Mouse (Mus musculus) intestine, postnatal 0 days (tissue): Measurements from ENCODE around the gene Mgat4e. TPM values are rescaled to one million over a fixed set of nuclear protein-coding genes. Genes with fewer than 3 reads are reported as not detected.
A peak's percentile ranks its signal among the peaks of the same experiment; 100 is the strongest.

Source experiments
- ATAC-seq: fragments of 200-750 bp; cut with Nextera tagmentation; 2 replicates; pipeline ENCODE4 v1.8.0; 2017; ENCODE audit warnings: mild to moderate bottlenecking, moderate TSS enrichment, moderate library complexity
- H3K27ac ChIP-seq: fragments of 300-500 bp; sonication (generic); 2 replicates; pipeline ENCODE4 v1.5.1; 2014; ENCODE audit warnings: mild to moderate bottlenecking, low read depth, low read length, moderate library complexity
- H3K27me3 ChIP-seq: fragments of 300-500 bp; sonication (generic); replicated peaks from 2 replicates; pipeline ENCODE4 v1.6.1; 2014; ENCODE audit warnings: low read length, mixed read lengths; ENCODE audit not compliant: control insufficient read depth, insufficient read depth
- H3K36me3 ChIP-seq: fragments of 300-500 bp; sonication (generic); 2 replicates; pipeline ENCODE4 v1.6.1; 2014; ENCODE audit warnings: mild to moderate bottlenecking, moderate library complexity; ENCODE audit not compliant: control insufficient read depth, insufficient read depth
- H3K4me1 ChIP-seq: fragments of 300-500 bp; sonication (generic); replicated peaks from 2 replicates; pipeline ENCODE4 v1.6.1; 2014; ENCODE audit warnings: antibody characterized with exemption, low read length, mixed read lengths; ENCODE audit not compliant: control insufficient read depth, insufficient read depth
- H3K4me2 ChIP-seq: fragments of 300-500 bp; sonication (generic); replicated peaks from 2 replicates; pipeline ENCODE4 v1.6.1; 2014; ENCODE audit warnings: low read depth, mild to moderate bottlenecking, moderate library complexity
- H3K4me3 ChIP-seq: fragments of 300-500 bp; sonication (generic); 2 replicates; pipeline ENCODE4 v1.5.1; 2014; ENCODE audit warnings: low read depth, low read length
- H3K9ac ChIP-seq: fragments of 300-500 bp; sonication (generic); 2 replicates; pipeline ENCODE4 v1.6.1; 2014; ENCODE audit warnings: mild to moderate bottlenecking, low read depth, low read length
- H3K9me3 ChIP-seq: fragments of 300-500 bp; sonication (generic); 2 replicates; pipeline ENCODE4 v1.6.1; 2016; ENCODE audit warnings: mixed run types; ENCODE audit not compliant: control insufficient read depth
- CTCF ChIP-seq: sonication (generic); IDR thresholded peaks from 2 replicates; pipeline ENCODE4 v1.5.1; 2016; ENCODE audit warnings: low read depth, mild to moderate bottlenecking, control low read depth, antibody characterized with exemption, moderate library complexity
- WGBS: fragments of 180-500 bp; shearing (Covaris S2); extraction: QIAGEN DNeasy Blood & Tissue Kit; methylation state at CpG from one replicate; pipeline ENCODE4 v1.1.7; 2014; 5-methylcytosine and 5-hydroxymethylcytosine counted together
- polyA plus RNA-seq: library from polyadenylated mRNA; unstranded; fragments of >200 nt; fragmentation: Nextera tagmentation; extraction: Ambion mirVana; gene quantifications from 2 replicates; pipeline ENCODE4 v1.2.1, GENCODE M21; 2015

Mgat4e gene
- polyA plus RNA-seq, 1 experiment from 2014 or later: not detected

DNA sequence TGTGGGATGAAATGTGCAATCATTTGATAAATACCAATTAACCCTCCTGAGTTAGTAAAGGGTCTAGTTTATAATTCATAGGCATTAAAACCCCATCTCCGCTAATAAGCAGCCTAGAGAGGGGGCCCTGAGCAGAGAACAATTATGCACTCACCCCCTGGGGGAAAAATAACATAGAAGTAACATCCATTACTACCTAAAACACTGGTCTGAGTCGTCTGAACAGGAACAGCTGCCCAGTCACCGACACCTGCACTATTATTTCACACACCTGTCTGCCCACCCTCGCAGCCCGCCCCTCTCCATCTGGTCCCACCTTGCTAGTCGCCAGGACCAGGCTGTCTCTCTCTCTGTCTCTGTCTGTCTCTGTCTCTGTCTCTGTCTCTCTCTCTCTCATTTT, 36.9 kb downstream of the Mgat4e start:
- H3K4me3 ChIP-seq: no peak overlapping the region
- ATAC-seq: no peak

DNA sequence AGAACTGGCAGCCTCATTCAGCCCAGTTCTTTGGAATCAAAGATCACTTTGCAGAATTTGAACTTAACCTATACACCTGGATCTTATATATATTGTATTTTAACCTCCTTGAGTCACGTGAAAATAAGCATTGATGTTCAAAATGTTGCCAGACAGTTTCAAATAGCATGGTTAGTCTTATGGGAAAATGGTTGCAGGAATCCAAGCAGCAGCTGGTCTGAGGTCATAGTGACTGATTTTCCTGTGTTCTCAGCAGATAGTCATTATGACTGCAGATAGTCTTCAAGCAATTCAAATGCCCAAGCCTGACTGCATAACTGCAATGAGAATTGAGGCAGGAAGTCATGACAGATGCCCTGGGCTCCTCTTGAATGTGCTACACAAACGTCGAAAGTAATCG, 37.3 kb downstream of the Mgat4e start:
- Histone ChIP-seq H3K27me3 (no peaks in the 10 kb centered on the region), H3K36me3 (peaks cover 13% of the 10 kb centered on the region; the same call in 1 of the 2 replicates)
- no peak for ATAC-seq

More for the DNA sequence above, 36.9 kb downstream of the Mgat4e start:
- no peak overlapping the region for H3K9ac ChIP-seq
- 67% methylated on average over 6 of the region's 6 CpGs for WGBS
- H3K4me2 ChIP-seq: peak overlapping the region; percentile 96; the same call in 1 of the 2 replicates
- H3K4me1 ChIP-seq: no peaks in the 10 kb centered on the region; the same call in 1 of the 2 replicates
- no peak for TF ChIP-seq CTCF
- no peaks in the 10 kb centered on the region for H3K9me3 ChIP-seq
- no peaks in the 10 kb centered on the region for H3K27me3 ChIP-seq
- H3K27ac ChIP-seq: no peak overlapping the region
- H3K36me3 ChIP-seq: peaks cover 9% of the 10 kb centered on the region; the same call in 1 of the 2 replicates

DNA sequence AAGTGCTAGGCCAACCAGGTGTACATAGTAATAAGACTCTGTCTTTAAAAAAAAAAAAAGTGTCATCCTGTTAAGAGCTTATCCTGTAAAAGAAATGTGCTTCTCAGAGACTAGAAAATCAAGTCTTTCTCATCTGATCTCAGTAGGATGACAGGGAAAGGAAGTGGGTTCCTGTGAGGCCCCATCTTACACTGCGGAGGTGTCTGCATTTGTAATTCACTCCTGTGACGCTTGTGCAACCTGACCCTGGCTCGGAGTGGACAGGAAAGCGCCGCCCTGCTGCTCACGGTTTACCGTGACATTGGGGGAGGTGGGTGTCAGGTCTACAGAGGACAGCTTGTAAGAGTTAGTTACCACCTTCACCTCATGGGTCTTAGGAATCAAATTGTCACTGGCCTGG, 39.5 kb downstream of the Mgat4e start:
- WGBS: 63% methylated on average over 7 of the region's 7 CpGs
- Histone ChIP-seq H3K27ac (no peak overlapping the region), H3K9ac (no peak overlapping the region), H3K9me3 (no peaks in the 10 kb centered on the region), H3K4me1 (no peaks in the 10 kb centered on the region; the same call in 1 of the 2 replicates), H3K4me3 (no peak overlapping the region), H3K4me2 (no peak overlapping the region), H3K36me3 (peaks cover 30% of the 10 kb centered on the region), H3K27me3 (no peaks in the 10 kb centered on the region)
- no peak for TF ChIP-seq CTCF
- ATAC-seq: no peak

More for the DNA sequence above, 37.3 kb downstream of the Mgat4e start:
- no peak for TF ChIP-seq CTCF
- Histone ChIP-seq H3K27ac (no peak overlapping the region), H3K4me2 (no peak overlapping the region), H3K4me3 (no peak overlapping the region), H3K4me1 (no peaks in the 10 kb centered on the region; the same call in 1 of the 2 replicates), H3K9ac (no peak overlapping the region), H3K9me3 (no peaks in the 10 kb centered on the region)
- WGBS: 67% methylated on average over 4 of the region's 4 CpGs

DNA sequence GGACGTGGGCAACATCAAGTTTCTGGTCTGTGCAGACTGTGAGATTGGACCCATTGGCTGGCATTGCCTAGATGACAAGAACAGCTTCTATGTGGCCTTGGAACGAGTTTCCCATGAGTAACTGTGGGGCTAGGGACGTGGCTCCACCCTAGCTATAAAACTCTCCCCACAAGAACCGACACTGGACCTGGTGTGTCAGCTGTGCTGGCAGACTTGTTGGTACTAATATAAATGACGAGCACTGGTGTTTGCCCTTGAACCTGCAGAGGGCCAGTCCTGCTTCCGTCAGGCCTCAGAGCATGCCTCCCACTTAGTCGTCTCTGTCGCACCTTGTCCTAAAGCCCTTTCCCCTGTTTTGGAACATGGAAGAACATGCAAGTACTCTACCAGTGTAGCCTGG, 43.3 kb downstream of the Mgat4e start:
- no peak overlapping the region for H3K4me3 ChIP-seq
- H3K9me3 ChIP-seq: no peaks in the 10 kb centered on the region
- H3K27ac ChIP-seq: no peak overlapping the region
- ATAC-seq: no peak
- H3K4me1 ChIP-seq: no peaks in the 10 kb centered on the region
- H3K36me3 ChIP-seq: peaks cover 35% of the 10 kb centered on the region
- TF ChIP-seq CTCF: no peak
- H3K9ac ChIP-seq: no peak overlapping the region
- no peaks in the 10 kb centered on the region for H3K27me3 ChIP-seq
- WGBS: 79% methylated on average over 8 of the region's 8 CpGs
- no peak overlapping the region for H3K4me2 ChIP-seq

DNA sequence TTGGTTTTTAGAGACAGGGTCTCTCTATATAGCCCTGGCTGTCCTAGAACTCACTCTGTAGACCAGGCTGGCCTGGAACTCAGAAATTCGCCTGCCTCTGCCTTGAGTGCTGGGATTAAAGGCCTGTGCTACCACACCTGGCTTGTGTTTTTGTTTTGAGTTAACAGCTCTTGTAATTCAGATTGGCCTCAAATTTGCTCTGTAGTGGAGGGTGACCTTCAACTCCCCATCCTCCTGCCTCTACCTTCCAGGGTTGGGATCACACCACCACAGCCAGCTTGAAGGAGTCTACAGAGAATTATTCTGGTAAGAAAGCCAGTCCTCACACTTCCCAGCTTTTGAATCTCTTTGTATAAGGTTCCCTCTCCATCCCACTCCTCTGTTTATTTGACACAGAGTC, 48.6 kb downstream of the Mgat4e start:
- no peaks in the 10 kb centered on the region for H3K4me1 ChIP-seq
- no peak overlapping the region for H3K9ac ChIP-seq
- no peak for ATAC-seq
- H3K4me2 ChIP-seq: no peak overlapping the region
- WGBS: 84% methylated on average over 1 of the region's 1 CpGs
- no peaks in the 10 kb centered on the region for H3K27me3 ChIP-seq
- TF ChIP-seq CTCF: no peak
- no peak overlapping the region for H3K27ac ChIP-seq
- peaks cover 18% of the 10 kb centered on the region for H3K36me3 ChIP-seq
- no peaks in the 10 kb centered on the region for H3K9me3 ChIP-seq
- H3K4me3 ChIP-seq: no peak overlapping the region

DNA sequence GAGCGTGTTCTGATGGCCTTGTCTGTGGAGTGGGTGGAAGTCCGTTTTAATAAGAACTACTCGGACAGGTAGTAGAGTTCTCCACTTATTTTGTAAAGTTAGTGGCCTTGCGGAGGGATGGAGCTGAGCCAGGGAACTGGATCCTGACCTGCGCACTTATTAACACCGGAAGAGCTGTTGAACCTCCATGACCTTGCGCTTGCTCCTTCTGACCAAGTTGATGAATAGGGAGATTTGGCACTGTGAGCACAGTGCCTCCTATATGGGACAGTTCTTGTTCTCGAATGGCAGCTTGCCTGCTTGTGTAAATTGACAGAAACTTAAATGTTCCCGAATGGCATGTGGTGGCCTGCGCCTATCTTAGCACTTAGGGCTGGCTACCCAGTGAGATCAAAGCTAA, 53.5 kb downstream of the Mgat4e start:
- H3K9me3 ChIP-seq: no peaks in the 10 kb centered on the region
- peak overlapping the region; percentile 72 for H3K4me2 ChIP-seq
- 78% methylated on average over 10 of the region's 10 CpGs for WGBS
- peaks cover 7% of the 10 kb centered on the region; the same call in 1 of the 2 replicates for H3K36me3 ChIP-seq
- ATAC-seq: no peak
- H3K27ac ChIP-seq: no peak overlapping the region
- H3K9ac ChIP-seq: no peak overlapping the region
- H3K4me1 ChIP-seq: no peaks in the 10 kb centered on the region
- H3K27me3 ChIP-seq: no peaks in the 10 kb centered on the region
- H3K4me3 ChIP-seq: no peak overlapping the region
- TF ChIP-seq CTCF: no peak

DNA sequence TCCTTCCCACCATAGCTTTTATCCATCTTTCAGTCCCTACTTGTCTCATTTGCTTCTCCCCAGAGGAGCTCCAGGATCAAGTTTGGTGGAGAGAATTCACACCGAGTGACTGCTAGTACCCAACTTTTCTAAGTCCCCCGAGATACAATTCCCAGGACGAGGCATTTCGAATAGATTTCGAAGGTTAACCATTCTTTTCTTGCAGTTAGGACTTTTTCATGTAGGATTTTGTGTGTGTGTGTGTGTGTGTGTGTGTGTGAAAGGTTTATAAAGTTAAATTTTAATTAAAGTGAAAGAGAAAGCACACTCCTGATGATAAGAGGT, 54.3 kb downstream of the Mgat4e start:
- no peak for TF ChIP-seq CTCF
- peak overlapping the region; percentile 72 for H3K9ac ChIP-seq

More for the DNA sequence above, 54.3 kb downstream of the Mgat4e start:
- Histone ChIP-seq H3K4me2 (peak overlapping the region; percentile 72), H3K4me1 (no peaks in the 10 kb centered on the region), H3K27ac (peak overlapping the region; percentile 88), H3K36me3 (peaks cover 10% of the 10 kb centered on the region; the same call in 1 of the 2 replicates), H3K4me3 (peak overlapping the region; percentile 86), H3K27me3 (no peaks in the 10 kb centered on the region), H3K9me3 (no peaks in the 10 kb centered on the region)
- WGBS: 12% methylated on average over 5 of the region's 5 CpGs
- no peak for ATAC-seq
